ENCODE assay signal across 8 mouse cellular contexts in the genomic region with DNA sequence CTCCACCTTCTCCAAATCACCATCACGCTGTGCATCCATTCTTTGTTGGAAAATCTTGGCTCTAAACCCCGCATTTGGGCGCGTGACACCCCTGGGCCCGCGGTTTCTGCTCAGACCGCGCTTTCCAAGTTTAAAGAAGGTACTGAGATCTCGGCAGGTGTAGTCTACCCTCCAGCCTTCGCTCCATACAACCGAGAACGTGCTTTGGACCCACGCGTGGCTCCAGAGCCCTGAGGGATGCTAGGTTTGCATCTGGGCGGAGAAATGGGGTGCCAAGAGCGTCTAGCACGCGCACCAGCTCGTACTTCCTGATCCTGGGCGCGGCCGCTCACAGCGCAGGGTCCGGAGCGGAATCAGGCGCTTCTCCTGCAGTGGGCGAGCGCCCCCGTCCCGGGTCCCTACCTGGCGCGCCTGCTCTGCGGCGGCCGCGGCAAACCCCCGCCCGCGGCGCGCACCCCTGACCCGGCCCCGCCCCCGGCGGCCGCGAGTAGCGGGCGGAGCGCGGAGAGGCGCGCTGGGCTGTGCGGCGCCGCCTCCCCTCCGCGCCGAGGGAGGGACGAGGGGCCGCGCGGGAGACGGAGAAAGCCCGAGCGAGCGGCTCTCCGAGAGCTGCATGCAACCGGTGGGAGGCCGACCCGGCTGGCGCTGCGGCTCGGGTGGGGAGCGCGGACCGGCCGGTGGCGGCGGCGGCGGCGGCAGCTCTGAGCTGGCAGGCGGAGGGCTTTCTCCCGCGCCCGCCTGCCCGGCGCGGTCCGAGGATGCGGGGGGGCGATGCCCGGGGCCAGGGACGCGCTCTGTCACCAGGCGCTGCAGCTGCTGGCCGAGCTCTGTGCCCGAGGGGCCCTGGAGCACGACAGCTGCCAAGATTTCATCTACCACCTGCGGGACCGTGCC. TPM values are rescaled to one million over a fixed set of nuclear protein-coding genes. Genes with fewer than 3 reads are reported as not detected.
DNase-seq lines count a peak whose midpoint lies in the region; ATAC-seq and TF ChIP-seq lines count a peak whose summit lies in the region.

A gene (plus strand): TSS at position 497 of the 894 bp plus-strand sequence.

- peak within 1 kb of the TSS; percentile 68 for H3K4me3 ChIP-seq in embryonic facial prominence, embryonic 11.5 days (ENCODE audit: low read depth, low read length)
- peak within 1 kb of the TSS; percentile 70 for H3K4me3 ChIP-seq in heart, embryonic 16.5 days (ENCODE audit: low read length)
- H3K4me3 ChIP-seq in liver, embryonic 14.5 days (ENCODE audit: insufficient read depth in 1 of 2, low read depth in 2 of 2, low read length in 2 of 2): peak within 1 kb of the TSS; percentile 8 to 48
- H3K4me3 ChIP-seq in olfactory bulb, adult 2 months (ENCODE audit: insufficient read depth, low read depth, low read length): peak within 1 kb of the TSS; percentile 79

- peaks cover 20% of the 10 kb centered on the region for H3K27me3 ChIP-seq in embryonic facial prominence, embryonic 11.5 days (ENCODE audit: control insufficient read depth, insufficient read depth, low read length)
- H3K27me3 ChIP-seq in heart, embryonic 16.5 days (ENCODE audit: control insufficient read depth, insufficient read depth, low read length): peaks cover 47% of the 10 kb centered on the region
- H3K27me3 ChIP-seq in liver, embryonic 14.5 days (ENCODE audit: control insufficient read depth, insufficient read depth, low read length): peaks cover 28% of the 10 kb centered on the region

- peak; percentile 16 for DNase-seq in layer of hippocampus, adult 11-12 months (ENCODE audit: low spot score)
- no peak for DNase-seq in layer of hippocampus, adult 9-10 months (ENCODE audit: low spot score)
- peak; percentile 73 for DNase-seq in embryonic facial prominence, embryonic 11.5 days (ENCODE audit: low spot score)
- DNase-seq in kidney, postnatal 14 days: peak; percentile 51
- no peak for DNase-seq in liver, embryonic 14.5 days (ENCODE audit: low read depth in 3 of 3, low spot score in 3 of 3)
- DNase-seq in urinary bladder, adult 2 months (ENCODE audit: low spot score): peak; percentile 37

- no peak for TF ChIP-seq CTCF in liver, embryonic 14.5 days (IDR thresholded peaks at IDR 0.05; ENCODE audit: low read depth)
- TF ChIP-seq CTCF in olfactory bulb, adult 2 months (IDR thresholded peaks at IDR 0.05; ENCODE audit: insufficient read depth, low read depth, low read length): no peak

- no peak for TF ChIP-seq POLR2A in olfactory bulb, adult 2 months (IDR thresholded peaks at IDR 0.05; ENCODE audit: insufficient read depth, low read depth, low read length)

- peak; percentile 91 for ATAC-seq in embryonic facial prominence, embryonic 11.5 days (replicated peaks; ENCODE audit: insufficient number of reproducible peaks, low FRiP score, low TSS enrichment, low read depth)
- ATAC-seq in heart, embryonic 16.5 days (replicated peaks; ENCODE audit: extremely low read depth, insufficient read depth, low FRiP score): peak; percentile 80
- 0 out of 2 replicates have a peak, but pooled peaks have one; percentile 28 for ATAC-seq in liver, embryonic 14.5 days (ENCODE audit: insufficient read depth)

- H3K4me2 ChIP-seq in embryonic facial prominence, embryonic 11.5 days (ENCODE audit: low read depth, low read length): peak within 1 kb of the TSS; percentile 98
- peak within 1 kb of the TSS; percentile 99 for H3K4me2 ChIP-seq in heart, embryonic 16.5 days (ENCODE audit: low read depth, low read length)
- H3K4me2 ChIP-seq in liver, embryonic 14.5 days (ENCODE audit: low read depth): peak within 1 kb of the TSS; percentile 58

- TF ChIP-seq EP300 in liver, embryonic 14.5 days (IDR thresholded peaks at IDR 0.05; ENCODE audit: low read depth): no peak

- under 1% methylated on average over 57 of the region's 102 CpGs for WGBS in embryonic facial prominence, embryonic 11.5 days
- 1% methylated on average over 78 of the region's 102 CpGs for WGBS in heart, embryonic 16.5 days
- under 1% methylated on average over 78 of the region's 102 CpGs for WGBS in liver, embryonic 14.5 days (ENCODE audit: insufficient replicate concordance)
- WGBS in olfactory bulb, adult 2 months: under 1% methylated on average over 96 of the region's 102 CpGs

- H3K4me1 ChIP-seq in embryonic facial prominence, embryonic 11.5 days (ENCODE audit: control insufficient read depth, insufficient read depth, low read length): no peaks in the 10 kb centered on the region
- H3K4me1 ChIP-seq in heart, embryonic 16.5 days (ENCODE audit: control insufficient read depth, insufficient read depth, low read length): peaks cover 6% of the 10 kb centered on the region
- no peaks in the 10 kb centered on the region for H3K4me1 ChIP-seq in liver, embryonic 14.5 days (replicated peaks; ENCODE audit: control insufficient read depth in 2 of 2, insufficient read depth in 2 of 2, low read length in 1 of 2)
- peaks cover 13% of the 10 kb centered on the region; the same call in 1 of the 2 replicates for H3K4me1 ChIP-seq in olfactory bulb, adult 2 months (ENCODE audit: control insufficient read depth, insufficient read depth, low read length)

- no peaks in the 10 kb centered on the region for H3K9me3 ChIP-seq in embryonic facial prominence, embryonic 11.5 days (replicated peaks; ENCODE audit: control insufficient read depth, low read length)
- no peaks in the 10 kb centered on the region for H3K9me3 ChIP-seq in heart, embryonic 16.5 days (replicated peaks; ENCODE audit: control insufficient read depth, low read length)
- no peaks in the 10 kb centered on the region for H3K9me3 ChIP-seq in liver, embryonic 14.5 days (ENCODE audit: control insufficient read depth, low read length)

- H3K36me3 ChIP-seq in embryonic facial prominence, embryonic 11.5 days (replicated peaks; ENCODE audit: control insufficient read depth, insufficient read depth, low read depth, low read length): no peaks in the 10 kb centered on the region
- H3K36me3 ChIP-seq in heart, embryonic 16.5 days (ENCODE audit: control insufficient read depth, insufficient read depth): no peaks in the 10 kb centered on the region
- no peaks in the 10 kb centered on the region for H3K36me3 ChIP-seq in liver, embryonic 14.5 days (replicated peaks; ENCODE audit: control insufficient read depth, insufficient read depth, low read depth)

- no peak within 1 kb of the TSS for H3K27ac ChIP-seq in embryonic facial prominence, embryonic 11.5 days (replicated peaks; ENCODE audit: low read depth, low read length)
- no peak within 1 kb of the TSS for H3K27ac ChIP-seq in heart, embryonic 16.5 days (ENCODE audit: low read length)
- H3K27ac ChIP-seq in liver, embryonic 14.5 days: no peak within 1 kb of the TSS
- H3K27ac ChIP-seq in olfactory bulb, adult 2 months (ENCODE audit: insufficient read depth, low read depth, low read length): no peak within 1 kb of the TSS

- peak within 1 kb of the TSS; percentile 61 for H3K9ac ChIP-seq in embryonic facial prominence, embryonic 11.5 days (replicated peaks; ENCODE audit: low read length)
- peak within 1 kb of the TSS; percentile 60 for H3K9ac ChIP-seq in heart, embryonic 16.5 days (ENCODE audit: low read length)
- H3K9ac ChIP-seq in liver, embryonic 14.5 days (replicated peaks): no peak within 1 kb of the TSS

RNA-seq across cellular contexts. Expression of the gene that starts here (rescaled TPM):
- 3.6 and 4.7 TPM in 2 replicates for polyA plus RNA-seq in embryonic facial prominence, embryonic 11.5 days (2014; fragmentation: Nextera tagmentation; extraction: Ambion mirVana)
- 0.25 and 0.33 TPM in 2 replicates for polyA plus RNA-seq in heart, embryonic 16.5 days (2015; fragmentation: Nextera tagmentation; extraction: Ambion mirVana)
- polyA plus RNA-seq in liver, embryonic 14.5 days (2012; rRNA removed): 0.10 and 0.16 TPM in 2 replicates
- polyA plus RNA-seq in liver, embryonic 14.5 days (2014; fragmentation: Nextera tagmentation; extraction: Ambion mirVana): 0.13 and 0.30 TPM in 2 replicates
- not detected in 2 replicates for polyA plus RNA-seq in olfactory bulb, adult 2 months (2012; ENCODE audit: insufficient read depth, insufficient read length, low replicate concordance, missing spikeins)
- polyA plus RNA-seq in urinary bladder, adult 2 months (2012; rRNA removed): 0.28 and 0.35 TPM in 2 replicates

Comparison
In these comparisons a context has a peak if more than half of its experiments do, and no peak if none do; other contexts are left out.
1. DNase-seq: peak in layer of hippocampus, adult 11-12 months (single experiment), embryonic facial prominence, embryonic 11.5 days (single experiment) and kidney, postnatal 14 days (single experiment); none in layer of hippocampus, adult 9-10 months (single experiment) and liver, embryonic 14.5 days (0 of 3).
2. Peak in ATAC-seq, H3K4me3 ChIP-seq, H3K9ac ChIP-seq and H3K4me2 ChIP-seq in heart, embryonic 16.5 days; RNA of the gene not detected or under 1 TPM.
3. Peak in ATAC-seq, H3K4me3 ChIP-seq and H3K4me2 ChIP-seq in liver, embryonic 14.5 days; RNA of the gene not detected or under 1 TPM.
4. Peak in DNase-seq in urinary bladder, adult 2 months; RNA of the gene not detected or under 1 TPM.
5. ATAC-seq: peak in every context shown above with its lines; median percentile 91 in embryonic facial prominence, embryonic 11.5 days; 80 in heart, embryonic 16.5 days; 28 in liver, embryonic 14.5 days.
6. H3K4me3 ChIP-seq: peak in every context shown above with its lines; median percentile 79 in olfactory bulb, adult 2 months; 70 in heart, embryonic 16.5 days; 68 in embryonic facial prominence, embryonic 11.5 days; 28 in liver, embryonic 14.5 days.
7. Peak in every context shown above with its lines, with median percentiles within 50 percentile points of each other: H3K4me2 ChIP-seq.